Mouse (Mus musculus): ENCODE measurements around the gene Bms1. TPM values are rescaled to one million over a fixed set of nuclear protein-coding genes. Genes with fewer than 3 reads are reported as not detected.

Bms1 gene
- 10 to 100 TPM; 27.6 to 28.2 TPM for total RNA-seq (2021)
- long read RNA-seq, experiment 1, full-length matches to known transcripts, result 8 of 24 reads
- long read RNA-seq, experiment 1, partial matches to known transcripts, result 7 of 24 reads
- long read RNA-seq, experiment 1, other reads (novel, unspliced or antisense), result 9 of 24 reads
- long read RNA-seq, experiment 2, full-length matches to known transcripts, result 19 of 35 reads
- long read RNA-seq, experiment 2, partial matches to known transcripts, result 5 of 35 reads
- long read RNA-seq, experiment 2, other reads (novel, unspliced or antisense), result 11 of 35 reads

GRCm38 (mm10) chr6:118419050-118419920 lies at the start of gene Bms1:
Bms1 (minus strand) TSS chr6:118419474.
- DNase-seq (ENCODE audit: low spot score in 2 of 2), result peak; percentile 95 to 97
- Histone ChIP-seq H3K4me3 (peak within 1 kb of the TSS; percentile 98), H3K27ac (peak within 1 kb of the TSS; percentile 99)
- TF ChIP-seq CTCF (conservative IDR thresholded peaks at IDR 0.05), result peak; percentile 95

DNA sequence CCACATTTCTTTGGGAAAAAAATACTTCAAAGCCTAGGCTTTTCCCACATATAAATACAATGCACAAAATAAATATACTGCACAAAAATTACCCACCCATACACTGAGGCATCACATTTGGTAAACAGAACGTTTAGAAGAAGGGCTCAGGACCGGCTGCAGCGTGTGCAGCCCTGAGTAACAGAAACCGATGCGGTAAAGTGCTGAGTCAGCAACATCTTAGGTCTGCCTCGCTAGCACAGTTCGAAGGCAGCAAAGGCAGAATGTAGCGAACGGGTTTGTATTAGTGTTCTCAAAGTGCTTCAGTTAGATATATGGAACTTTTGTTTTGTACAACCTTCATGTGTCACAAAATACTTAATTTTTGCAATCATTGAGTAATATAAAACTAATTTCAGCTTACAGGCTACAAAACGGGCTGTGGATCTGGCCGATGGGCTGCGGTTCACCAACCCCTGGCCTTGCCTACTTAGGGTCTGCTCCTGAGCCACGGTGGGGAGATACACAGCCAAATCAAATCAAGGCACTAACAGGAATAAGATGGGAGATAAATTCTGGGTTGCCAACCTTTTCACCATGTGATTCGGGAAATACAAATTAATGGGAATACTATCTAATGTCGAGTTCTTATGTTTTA lies 42.9 kb upstream of the Bms1 start:
- no peak for DNase-seq (ENCODE audit: low spot score in 2 of 2)
- TF ChIP-seq CTCF (conservative IDR thresholded peaks at IDR 0.05), result no peak
- H3K4me3 ChIP-seq, result no peak overlapping the region
- no peak overlapping the region for H3K27ac ChIP-seq

DNA sequence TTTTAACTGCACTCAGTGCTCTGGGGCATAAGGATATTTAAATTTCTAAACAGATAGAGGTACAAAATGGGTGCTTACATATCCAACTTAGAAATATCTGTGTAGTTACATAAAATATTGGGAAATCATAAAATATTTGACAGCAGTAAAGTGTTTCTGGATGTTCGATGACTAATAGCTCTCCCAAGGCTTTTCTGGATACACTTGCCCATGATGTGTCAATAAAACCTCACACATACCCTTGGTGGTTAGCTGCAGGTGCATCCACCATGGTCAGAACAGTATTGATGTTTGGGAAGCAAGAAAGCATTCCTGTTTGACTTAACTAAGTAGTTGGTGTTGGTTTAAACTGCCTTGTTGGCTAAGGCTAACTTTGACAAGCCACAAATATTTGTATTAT lies 38.5 kb upstream of the Bms1 start:
- no peak for DNase-seq (ENCODE audit: low spot score in 2 of 2)
- TF ChIP-seq CTCF (conservative IDR thresholded peaks at IDR 0.05), result no peak
- no peak overlapping the region for H3K4me3 ChIP-seq

DNA sequence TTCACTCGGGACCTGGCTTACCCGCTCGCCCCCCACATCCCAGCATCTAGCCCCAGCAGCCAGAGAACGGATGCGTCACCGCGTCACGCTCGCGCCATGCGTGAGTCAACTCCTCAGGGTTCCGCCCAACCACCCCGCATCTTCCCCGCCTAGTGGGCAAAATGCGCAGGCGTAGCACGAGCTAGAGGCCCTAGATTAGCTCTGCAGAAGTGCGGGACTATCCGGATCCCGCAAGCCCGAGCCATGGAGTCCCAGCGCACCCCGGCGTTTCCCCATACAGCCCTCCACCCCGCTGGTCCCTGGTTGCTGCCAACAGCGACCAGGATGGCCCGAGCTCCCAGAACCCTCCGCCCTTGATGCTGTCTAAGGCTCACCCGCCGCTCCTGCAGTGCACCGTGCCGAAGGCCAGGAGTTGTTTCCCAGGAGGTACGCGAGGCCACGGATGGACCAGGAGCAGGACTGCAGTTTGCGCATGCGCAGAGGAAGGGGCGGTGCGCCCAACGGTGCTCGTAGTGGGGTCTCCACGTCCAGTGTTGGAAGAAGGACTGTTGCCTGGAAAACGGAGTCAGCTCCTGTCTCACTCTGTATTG lies 35.9 kb upstream of the Bms1 start, which contains the start of gene Zfp248:
Gene Zfp248 (minus strand): TSS at position 487 of the 590 bp plus-strand sequence.
- peak within 1 kb of the TSS; percentile 92 for H3K4me3 ChIP-seq
- peak within 1 kb of the TSS; percentile 99 for H3K27ac ChIP-seq
- peak; percentile 80 for TF ChIP-seq CTCF (conservative IDR thresholded peaks at IDR 0.05)
- DNase-seq (ENCODE audit: low spot score in 2 of 2), result peak; percentile 94 to 95

More for the DNA sequence above, 38.5 kb upstream of the Bms1 start:
- no peak overlapping the region for H3K27ac ChIP-seq

- TF ChIP-seq CTCF (conservative IDR thresholded peaks at IDR 0.05), result no peak
- DNase-seq (ENCODE audit: low spot score in 2 of 2), result no peak
- Histone ChIP-seq H3K4me3 (peak overlapping the region; percentile 92), H3K27ac (peak overlapping the region; percentile 99)
These were observed 35.2 kb upstream of the Bms1 start for GRCm38 (mm10) chr6:118454452-118454851.

GRCm38 (mm10) chr6:118431502-118431901 lies 12.2 kb upstream of the Bms1 start:
- Histone ChIP-seq H3K4me3 (no peak overlapping the region), H3K27ac (no peak overlapping the region)
- no peak for DNase-seq (ENCODE audit: low spot score in 2 of 2)
- no peak for TF ChIP-seq CTCF (conservative IDR thresholded peaks at IDR 0.05)

DNA sequence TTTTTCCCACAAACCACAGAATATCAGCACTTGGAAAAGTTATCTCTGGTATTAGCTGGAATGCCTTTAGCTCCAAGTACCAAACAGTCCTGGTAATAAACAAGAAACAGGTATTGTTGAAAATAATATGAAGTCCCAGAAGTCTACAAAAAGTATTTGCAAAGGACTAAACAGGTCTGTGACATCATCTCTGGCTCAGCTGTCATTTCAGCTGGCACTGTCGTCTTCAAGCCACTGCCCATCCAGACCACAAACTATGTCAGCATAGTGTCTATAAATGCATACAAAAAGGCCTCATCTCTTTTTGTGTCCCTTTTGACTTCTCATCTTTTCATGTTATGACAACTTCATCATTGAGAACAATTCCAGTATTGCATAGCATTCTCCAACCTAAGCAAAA lies 7.4 kb upstream of the Bms1 start:
- H3K4me3 ChIP-seq, result no peak overlapping the region
- no peak overlapping the region for H3K27ac ChIP-seq
- no peak for TF ChIP-seq CTCF (conservative IDR thresholded peaks at IDR 0.05)
- DNase-seq (ENCODE audit: low spot score in 2 of 2), result no peak

- no peak for TF ChIP-seq CTCF (conservative IDR thresholded peaks at IDR 0.05)
- no peak for DNase-seq (ENCODE audit: low spot score in 2 of 2)
- no peak overlapping the region for H3K4me3 ChIP-seq
- no peak overlapping the region for H3K27ac ChIP-seq
These were observed 8.8 kb downstream of the Bms1 start for GRCm38 (mm10) chr6:118410428-118410827.

DNA sequence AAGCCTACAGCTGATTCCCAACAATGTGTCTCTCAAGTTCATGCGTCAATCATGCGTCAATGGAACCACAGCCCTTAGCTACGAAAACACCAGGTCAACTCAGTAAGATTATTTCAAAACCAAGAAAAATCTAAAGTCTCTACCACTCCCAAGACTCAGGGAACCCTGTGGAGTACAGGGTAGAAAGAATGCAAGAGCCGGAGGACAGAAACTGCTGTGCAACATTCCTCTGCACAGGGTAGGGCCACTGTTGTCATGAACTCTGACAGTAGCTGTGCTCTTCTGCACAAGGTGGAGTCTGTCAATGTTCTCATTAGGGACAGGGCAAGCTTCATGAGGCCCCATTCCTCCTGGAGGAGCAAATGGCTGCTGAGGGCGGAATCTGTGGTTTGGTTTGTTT lies 10.8 kb downstream of the Bms1 start:
- no peak for DNase-seq (ENCODE audit: low spot score in 2 of 2)
- no peak overlapping the region for H3K27ac ChIP-seq
- no peak for TF ChIP-seq CTCF (conservative IDR thresholded peaks at IDR 0.05)
- no peak overlapping the region for H3K4me3 ChIP-seq

DNA sequence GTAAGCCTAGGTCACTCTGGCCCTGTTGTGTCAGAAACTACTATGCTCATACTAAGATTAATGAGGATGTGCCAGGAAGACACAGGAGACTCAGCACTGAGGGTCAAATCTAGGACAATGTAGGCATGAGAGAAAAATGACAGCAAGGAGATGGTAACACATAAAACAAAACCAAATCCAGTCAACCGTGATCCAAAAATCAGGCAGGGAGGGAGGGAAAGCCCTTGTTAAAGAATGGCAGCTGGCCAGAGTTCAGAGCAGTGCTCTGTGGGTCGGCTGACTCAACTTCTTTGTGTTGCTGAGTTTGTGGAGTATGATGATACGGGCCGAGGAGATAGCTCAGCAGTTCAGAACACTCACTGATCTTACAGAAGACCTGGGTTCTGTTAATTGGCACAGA lies 12.9 kb downstream of the Bms1 start:
- no peak overlapping the region for H3K27ac ChIP-seq
- DNase-seq (ENCODE audit: low spot score in 2 of 2), result no peak
- H3K4me3 ChIP-seq, result no peak overlapping the region
- TF ChIP-seq CTCF (conservative IDR thresholded peaks at IDR 0.05), result no peak

DNA sequence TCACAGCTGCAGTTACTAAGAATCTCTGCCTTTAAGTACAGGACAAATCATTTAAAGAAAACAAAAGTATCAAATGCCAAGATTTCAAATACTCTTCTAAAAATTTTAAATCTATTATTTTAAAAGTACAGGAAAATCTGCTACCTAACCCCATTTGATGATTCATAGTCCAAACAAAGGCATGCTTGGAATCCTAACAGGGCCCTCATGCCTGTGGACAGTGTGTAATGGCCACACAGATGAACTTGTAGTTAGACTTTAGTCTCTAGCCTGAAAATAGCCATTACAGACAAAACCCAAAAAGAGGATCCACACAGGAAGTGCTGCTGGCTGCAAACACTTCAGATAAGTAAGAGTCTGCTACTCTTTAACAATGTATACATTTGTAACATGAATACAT lies 28.5 kb downstream of the Bms1 start:
- H3K27ac ChIP-seq, result no peak overlapping the region
- DNase-seq (ENCODE audit: low spot score in 2 of 2), result no peak
- no peak for TF ChIP-seq CTCF (conservative IDR thresholded peaks at IDR 0.05)
- no peak overlapping the region for H3K4me3 ChIP-seq

- TF ChIP-seq CTCF (conservative IDR thresholded peaks at IDR 0.05), result peak; percentile 61
These were observed 33.3 kb downstream of the Bms1 start for GRCm38 (mm10) chr6:118385962-118386361.

DNA sequence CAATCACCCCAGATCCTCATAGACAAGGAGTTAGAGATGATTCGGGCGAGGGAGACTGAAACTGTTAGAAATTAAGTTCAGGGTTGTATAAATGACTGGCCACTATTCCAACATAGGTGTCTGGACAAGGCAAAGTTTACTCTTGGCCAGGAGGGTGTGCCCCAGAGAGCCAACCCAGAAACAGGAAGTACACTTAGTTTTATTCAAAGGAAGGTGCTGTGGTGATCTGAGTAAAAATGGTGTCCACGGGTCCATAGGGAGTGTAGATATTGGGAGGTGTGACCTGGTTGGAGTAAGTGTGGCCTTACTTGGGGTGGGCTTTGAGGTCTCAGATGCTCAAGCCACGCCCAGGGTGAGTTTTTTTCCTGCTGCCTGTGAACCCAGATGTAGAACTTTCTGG lies 38.0 kb downstream of the Bms1 start:
- no peak for TF ChIP-seq CTCF (conservative IDR thresholded peaks at IDR 0.05)
- H3K4me3 ChIP-seq, result no peak overlapping the region
- no peak overlapping the region for H3K27ac ChIP-seq
- DNase-seq (ENCODE audit: low spot score in 2 of 2), result no peak

More at GRCm38 (mm10) chr6:118385962-118386361, 33.3 kb downstream of the Bms1 start:
- H3K27ac ChIP-seq, result no peak overlapping the region
- no peak overlapping the region for H3K4me3 ChIP-seq
- DNase-seq (ENCODE audit: low spot score in 2 of 2), result no peak

Measured in layer of hippocampus, adult 2 months (tissue).